Mouse (Mus musculus): ENCODE results near the gene Hist1h2bn. TPM values are rescaled to one million over a fixed set of nuclear protein-coding genes. Genes with fewer than 3 reads are reported as not detected.
"Not testable (repeated sequence)": the region's sequence is repeated elsewhere in the genome, so short reads cannot be mapped to it uniquely, and the experiment has no call there.

Gene Hist1h2bn
- polyA plus RNA-seq, 1 experiment from 2014 or later = 1.6 TPM

- Histone ChIP-seq H3K27ac (peak overlapping the region; percentile 91), H3K27me3 (ENCODE audit: poor library complexity, severe bottlenecking) (no peaks in the 10 kb centered on the region), H3K9me3 (no peaks in the 10 kb centered on the region), H3K4me1 (peaks cover 48% of the 10 kb centered on the region), H3K36me3 (replicated peaks) (no peaks in the 10 kb centered on the region), H3K4me3 (no peak overlapping the region)
- 70% methylated on average over 6 of the region's 6 CpGs for WGBS
- no peak for DNase-seq (ENCODE audit: extremely low spot score, low spot score)
These were observed 36.0 kb downstream of the Hist1h2bn start for GRCm38 (mm10) chr13:21789925-21790324.

- 7% methylated on average over 18 of the region's 18 CpGs for WGBS
- peak; percentile 34 for DNase-seq (ENCODE audit: extremely low spot score, low spot score)
- H3K4me3 ChIP-seq = peak overlapping the region; percentile 41
These were observed 36.8 kb downstream of the Hist1h2bn start for GRCm38 (mm10) chr13:21790601-21791283.

GRCm38 (mm10) chr13:21795584-21795983 is 41.7 kb downstream of the Hist1h2bn start:
- H3K27ac ChIP-seq = no peak overlapping the region
- no peak for DNase-seq (ENCODE audit: extremely low spot score, low spot score)
- peaks cover 8% of the 10 kb centered on the region for H3K4me1 ChIP-seq
- no peak overlapping the region for H3K4me3 ChIP-seq
- H3K9me3 ChIP-seq = no peaks in the 10 kb centered on the region
- 91% methylated on average over 7 of the region's 7 CpGs for WGBS
- H3K27me3 ChIP-seq (ENCODE audit: poor library complexity, severe bottlenecking) = no peaks in the 10 kb centered on the region
- H3K36me3 ChIP-seq (replicated peaks) = no peaks in the 10 kb centered on the region

More at GRCm38 (mm10) chr13:21790601-21791283, 36.8 kb downstream of the Hist1h2bn start:
- peak overlapping the region; percentile 86 for H3K27ac ChIP-seq
- H3K36me3 ChIP-seq (replicated peaks) = no peaks in the 10 kb centered on the region
- H3K9me3 ChIP-seq = no peaks in the 10 kb centered on the region
- H3K4me1 ChIP-seq = peaks cover 40% of the 10 kb centered on the region
- no peaks in the 10 kb centered on the region for H3K27me3 ChIP-seq (ENCODE audit: poor library complexity, severe bottlenecking)

GRCm38 (mm10) chr13:21797163-21797562 is 43.2 kb downstream of the Hist1h2bn start:
- H3K4me3 ChIP-seq; H3K36me3 ChIP-seq (replicated peaks); DNase-seq (ENCODE audit: extremely low spot score, low spot score); H3K27ac ChIP-seq; H3K27me3 ChIP-seq (ENCODE audit: poor library complexity, severe bottlenecking); H3K9me3 ChIP-seq; H3K4me1 ChIP-seq: not testable (repeated sequence)

GRCm38 (mm10) chr13:21803058-21803457 is 49.1 kb downstream of the Hist1h2bn start:
- not testable (repeated sequence) for H3K4me1 ChIP-seq
- no CpG with 5 or more reads among the region's 4 CpGs for WGBS

More at GRCm38 (mm10) chr13:21803058-21803457, 49.1 kb downstream of the Hist1h2bn start:
- not testable (repeated sequence) for H3K27me3 ChIP-seq (ENCODE audit: poor library complexity, severe bottlenecking); H3K27ac ChIP-seq; DNase-seq (ENCODE audit: extremely low spot score, low spot score); H3K9me3 ChIP-seq; H3K36me3 ChIP-seq (replicated peaks); H3K4me3 ChIP-seq

Small RNA genes lying within 50 kb of the gene (microRNA-seq; reads per million reads assigned to microRNA genes)
- gene Gm44346 (not detected), gene Gm44357 (not detected), gene Gm44367 (not detected), gene Gm44454 (not detected)

Other genes starting within 250 kb of the Hist1h2bn start
- gene Zkscan8, start 223.0 kb upstream of the Hist1h2bn start, polyA plus RNA-seq (2016; fragmentation: Nextera tagmentation; extraction: Ambion mirVana) = 7.0 and 9.1 TPM in 2 replicates
- 0.15 and 0.20 TPM in 2 replicates for gene Olfr1366, start 211.3 kb upstream of the Hist1h2bn start, polyA plus RNA-seq (2016; fragmentation: Nextera tagmentation; extraction: Ambion mirVana)
- not detected in 2 replicates for gene Olfr1535, start 194.2 kb upstream of the Hist1h2bn start, polyA plus RNA-seq (2016; fragmentation: Nextera tagmentation; extraction: Ambion mirVana)
- not detected in 2 replicates for gene Olfr1364, start 172.4 kb upstream of the Hist1h2bn start, polyA plus RNA-seq (2016; fragmentation: Nextera tagmentation; extraction: Ambion mirVana)
- gene Olfr1362, start 140.1 kb upstream of the Hist1h2bn start, polyA plus RNA-seq (2016; fragmentation: Nextera tagmentation; extraction: Ambion mirVana) = not detected in 2 replicates
- not detected in 2 replicates for gene Olfr11, start 111.6 kb upstream of the Hist1h2bn start, polyA plus RNA-seq (2016; fragmentation: Nextera tagmentation; extraction: Ambion mirVana)
- gene Olfr1361, start 90.7 kb upstream of the Hist1h2bn start, polyA plus RNA-seq (2016; fragmentation: Nextera tagmentation; extraction: Ambion mirVana) = not detected in 2 replicates
- gene Olfr1360, start 76.7 kb upstream of the Hist1h2bn start, polyA plus RNA-seq (2016; fragmentation: Nextera tagmentation; extraction: Ambion mirVana) = not detected in 2 replicates
- gene Olfr1359, start 56.0 kb upstream of the Hist1h2bn start, polyA plus RNA-seq (2016; fragmentation: Nextera tagmentation; extraction: Ambion mirVana) = not detected in 2 replicates
- 1.5 and 2.0 TPM in 2 replicates for gene Hist1h2bl, start 38.0 kb upstream of the Hist1h2bn start, polyA plus RNA-seq (2016; fragmentation: Nextera tagmentation; extraction: Ambion mirVana)
- gene Hist1h2ai, start 37.7 kb upstream of the Hist1h2bn start, polyA plus RNA-seq (2016; fragmentation: Nextera tagmentation; extraction: Ambion mirVana) = 11.9 and 12.0 TPM in 2 replicates
- 9.4 and 11.1 TPM in 2 replicates for gene Hist1h3h, start 36.5 kb upstream of the Hist1h2bn start, polyA plus RNA-seq (2016; fragmentation: Nextera tagmentation; extraction: Ambion mirVana)
- 5.3 and 5.6 TPM in 2 replicates for gene Hist1h2bm, start 32.1 kb upstream of the Hist1h2bn start, polyA plus RNA-seq (2016; fragmentation: Nextera tagmentation; extraction: Ambion mirVana)
- gene Hist1h4j, start 19.1 kb upstream of the Hist1h2bn start, polyA plus RNA-seq (2016; fragmentation: Nextera tagmentation; extraction: Ambion mirVana) = 0.97 and 1.8 TPM in 2 replicates
- gene Hist1h4k, start 3.6 kb upstream of the Hist1h2bn start, polyA plus RNA-seq (2016; fragmentation: Nextera tagmentation; extraction: Ambion mirVana) = 1.8 and 5.8 TPM in 2 replicates
- gene Hist1h2ak, start 296 bp upstream of the Hist1h2bn start, polyA plus RNA-seq (2016; fragmentation: Nextera tagmentation; extraction: Ambion mirVana) = 17.5 and 18.1 TPM in 2 replicates
- 37.0 and 43.0 TPM in 2 replicates for gene Hist1h1b, start 26.5 kb downstream of the Hist1h2bn start, polyA plus RNA-seq (2016; fragmentation: Nextera tagmentation; extraction: Ambion mirVana)
- 120 and 124 TPM in 2 replicates for gene Hist1h3i, start 29.2 kb downstream of the Hist1h2bn start, polyA plus RNA-seq (2016; fragmentation: Nextera tagmentation; extraction: Ambion mirVana)
- gene Hist1h2an, start 33.1 kb downstream of the Hist1h2bn start, polyA plus RNA-seq (2016; fragmentation: Nextera tagmentation; extraction: Ambion mirVana) = 11.9 and 17.4 TPM in 2 replicates
- gene Hist1h2bp, start 33.3 kb downstream of the Hist1h2bn start, polyA plus RNA-seq (2016; fragmentation: Nextera tagmentation; extraction: Ambion mirVana) = 4.3 and 4.8 TPM in 2 replicates
- 19.8 and 21.9 TPM in 2 replicates for gene Hist1h2bq, start 56.1 kb downstream of the Hist1h2bn start, polyA plus RNA-seq (2016; fragmentation: Nextera tagmentation; extraction: Ambion mirVana)
- 4.2 TPM in 1 of 2 replicates, not detected in the other for gene Hist1h2ao, start 56.3 kb downstream of the Hist1h2bn start, polyA plus RNA-seq (2016; fragmentation: Nextera tagmentation; extraction: Ambion mirVana)
- gene Hist1h4m, start 57.6 kb downstream of the Hist1h2bn start, polyA plus RNA-seq (2016; fragmentation: Nextera tagmentation; extraction: Ambion mirVana) = not detected in 2 replicates
- 9.3 and 9.4 TPM in 2 replicates for gene Hist1h4n, start 78.1 kb downstream of the Hist1h2bn start, polyA plus RNA-seq (2016; fragmentation: Nextera tagmentation; extraction: Ambion mirVana)
- 6,723 and 6,843 TPM in 2 replicates for gene Hist1h2ap, start 79.4 kb downstream of the Hist1h2bn start, polyA plus RNA-seq (2016; fragmentation: Nextera tagmentation; extraction: Ambion mirVana)
- gene Hist1h2br, start 79.6 kb downstream of the Hist1h2bn start, polyA plus RNA-seq (2016; fragmentation: Nextera tagmentation; extraction: Ambion mirVana) = 20.1 and 23.1 TPM in 2 replicates
- 24.3 and 26.8 TPM in 2 replicates for gene Zfp184, start 191.0 kb downstream of the Hist1h2bn start, polyA plus RNA-seq (2016; fragmentation: Nextera tagmentation; extraction: Ambion mirVana)
- 0.09 TPM in 1 of 2 replicates, not detected in the other for gene Pom121l2, start 227.1 kb downstream of the Hist1h2bn start, polyA plus RNA-seq (2016; fragmentation: Nextera tagmentation; extraction: Ambion mirVana)